Mouse (Mus musculus) forebrain, embryonic 14.5 days (tissue): ENCODE measurements around the gene Exoc7. TPM values are rescaled to one million over a fixed set of nuclear protein-coding genes. Genes with fewer than 3 reads are reported as not detected.

Experiments used
- ATAC-seq: fragments of 200-750 bp; cut with Nextera tagmentation; 2 replicates; pipeline ENCODE4 v1.8.0; 2017; ENCODE audit warnings: mild to moderate bottlenecking, moderate library complexity
- DNase-seq: peaks from one replicate; pipeline ENCODE4 v3.0.0-alpha.2; 2015; ENCODE audit warnings: low spot score
- H3K27ac ChIP-seq: fragments of 300-500 bp; sonication (generic); 2 replicates; pipeline ENCODE4 v1.5.1; 2014; ENCODE audit warnings: low read depth, mild to moderate bottlenecking, control low read depth, low read length, moderate library complexity
- H3K27me3 ChIP-seq: fragments of 300-500 bp; sonication (generic); replicated peaks from 2 replicates; pipeline ENCODE4 v1.6.1; 2014; ENCODE audit warnings: low read length, control low read depth, mixed read lengths; ENCODE audit not compliant: control insufficient read depth, insufficient read depth
- H3K36me3 ChIP-seq: fragments of 300-500 bp; sonication (generic); 2 replicates; pipeline ENCODE4 v1.6.1; 2014; ENCODE audit warnings: low read length, control low read depth; ENCODE audit not compliant: control insufficient read depth, insufficient read depth
- H3K4me1 ChIP-seq: fragments of 300-500 bp; sonication (generic); 2 replicates; pipeline ENCODE4 v1.6.1; 2014; ENCODE audit warnings: antibody characterized with exemption, low read length, control low read depth; ENCODE audit not compliant: control insufficient read depth, insufficient read depth
- H3K4me2 ChIP-seq: fragments of 300-500 bp; sonication (generic); 2 replicates; pipeline ENCODE4 v1.6.1; 2014; ENCODE audit warnings: mild to moderate bottlenecking, control low read depth, low read length
- H3K4me3 ChIP-seq: fragments of 300-500 bp; sonication (generic); 2 replicates; pipeline ENCODE4 v1.5.1; 2014; ENCODE audit warnings: low read depth, low read length, control low read depth
- H3K9ac ChIP-seq: fragments of 300-500 bp; sonication (generic); 2 replicates; pipeline ENCODE4 v1.6.1; 2014; ENCODE audit warnings: mild to moderate bottlenecking, low read length, control low read depth, moderate library complexity
- H3K9me3 ChIP-seq: fragments of 300-500 bp; sonication (generic); replicated peaks from 2 replicates; pipeline ENCODE4 v1.6.1; 2016; ENCODE audit warnings: low read length, control low read depth, mixed read lengths; ENCODE audit not compliant: control insufficient read depth
- WGBS: fragments of 180-500 bp; shearing (Covaris S2); extraction: QIAGEN DNeasy Blood & Tissue Kit; methylation state at CpG from one replicate; pipeline ENCODE4 v1.1.7; 2014; 5-methylcytosine and 5-hydroxymethylcytosine counted together
- polyA plus RNA-seq: library from polyadenylated mRNA; unstranded; fragments of >200 nt; fragmentation: Nextera tagmentation; extraction: Ambion mirVana; gene quantifications from 2 replicates; pipeline ENCODE4 v1.2.1, GENCODE M21; 2014

The Exoc7 gene
- polyA plus RNA-seq, 1 experiment from 2014 or later: 107 TPM

- DNase-seq: no peak
- Histone ChIP-seq H3K9ac (peak overlapping the region; percentile 65), H3K4me3 (no peak overlapping the region), H3K4me2 (peak overlapping the region; percentile 99), H3K9me3 (no peaks in the 10 kb centered on the region), H3K27ac (no peak overlapping the region), H3K4me1 (peaks cover 43% of the 10 kb centered on the region), H3K36me3 (peaks cover 26% of the 10 kb centered on the region), H3K27me3 (peaks cover 8% of the 10 kb centered on the region)
- 73% methylated on average over 4 of the region's 4 CpGs for WGBS
- ATAC-seq: no peak
These were observed 29.4 kb upstream of the Exoc7 start for GRCm38 (mm10) chr11:116336393-116336792.

GRCm38 (mm10) chr11:116335244-116336036, 28.4 kb upstream of the Exoc7 start, which contains the start of gene Foxj1:
Gene Foxj1, minus strand, starts transcription at chr11:116335399.
- Histone ChIP-seq H3K4me1 (peaks cover 50% of the 10 kb centered on the region), H3K4me3 (peak within 1 kb of the TSS; percentile 44), H3K4me2 (peak within 1 kb of the TSS; percentile 99), H3K27ac (peak within 1 kb of the TSS; percentile 60), H3K36me3 (peaks cover 23% of the 10 kb centered on the region), H3K27me3 (peaks cover 8% of the 10 kb centered on the region), H3K9me3 (no peaks in the 10 kb centered on the region), H3K9ac (peak within 1 kb of the TSS; percentile 65)
- ATAC-seq (peak; percentile 94), DNase-seq (peak; percentile 98)
- WGBS: under 1% methylated on average over 47 of the region's 61 CpGs

- Histone ChIP-seq H3K27ac (no peak overlapping the region), H3K4me3 (peak overlapping the region; percentile 44), H3K9me3 (no peaks in the 10 kb centered on the region), H3K4me2 (peak overlapping the region; percentile 99), H3K4me1 (peaks cover 57% of the 10 kb centered on the region), H3K36me3 (peaks cover 14% of the 10 kb centered on the region), H3K9ac (peak overlapping the region; percentile 43), H3K27me3 (peaks cover 8% of the 10 kb centered on the region)
- ATAC-seq (no peak), DNase-seq (no peak)
- 12% methylated on average over 26 of the region's 26 CpGs for WGBS
These were observed 27.4 kb upstream of the Exoc7 start for GRCm38 (mm10) chr11:116334417-116334782.

GRCm38 (mm10) chr11:116333526-116334416, 26.7 kb upstream of the Exoc7 start:
- peak overlapping the region; percentile 99 for H3K4me2 ChIP-seq
- WGBS: 26% methylated on average over 31 of the region's 31 CpGs
- ATAC-seq: no peak
- peaks cover 12% of the 10 kb centered on the region for H3K36me3 ChIP-seq
- H3K27ac ChIP-seq: no peak overlapping the region
- H3K27me3 ChIP-seq: peaks cover 8% of the 10 kb centered on the region
- DNase-seq: no peak
- peak overlapping the region; percentile 43 for H3K9ac ChIP-seq
- H3K4me3 ChIP-seq: peak overlapping the region; percentile 44
- H3K9me3 ChIP-seq: no peaks in the 10 kb centered on the region
- H3K4me1 ChIP-seq: peaks cover 62% of the 10 kb centered on the region

GRCm38 (mm10) chr11:116332983-116333270, 25.9 kb upstream of the Exoc7 start:
- 62% methylated on average over 3 of the region's 3 CpGs for WGBS
- Histone ChIP-seq H3K4me2 (peak overlapping the region; percentile 13; the same call in 1 of the 2 replicates), H3K9me3 (no peaks in the 10 kb centered on the region), H3K27ac (no peak overlapping the region), H3K4me3 (no peak overlapping the region), H3K27me3 (peaks cover 8% of the 10 kb centered on the region), H3K36me3 (peaks cover 4% of the 10 kb centered on the region; the same call in 1 of the 2 replicates), H3K4me1 (peaks cover 64% of the 10 kb centered on the region), H3K9ac (peak overlapping the region; percentile 3)
- no peak for ATAC-seq
- no peak for DNase-seq

GRCm38 (mm10) chr11:116332232-116332982, 25.4 kb upstream of the Exoc7 start:
- 33% methylated on average over 15 of the region's 19 CpGs for WGBS
- peak overlapping the region; percentile 19 for H3K4me2 ChIP-seq
- no peak overlapping the region for H3K4me3 ChIP-seq
- no peaks in the 10 kb centered on the region for H3K9me3 ChIP-seq
- peaks cover 64% of the 10 kb centered on the region for H3K4me1 ChIP-seq
- peak; percentile 27; the same call in 1 of the 2 replicates for ATAC-seq
- peak overlapping the region; percentile 3 for H3K9ac ChIP-seq
- peaks cover 8% of the 10 kb centered on the region for H3K27me3 ChIP-seq
- peak; percentile 79 for DNase-seq
- no peaks in the 10 kb centered on the region; the same call in 1 of the 2 replicates for H3K36me3 ChIP-seq
- peak overlapping the region; percentile 71 for H3K27ac ChIP-seq

- H3K9ac ChIP-seq: peak overlapping the region; percentile 40; the same call in 1 of the 2 replicates
These were observed 23.1 kb upstream of the Exoc7 start for GRCm38 (mm10) chr11:116330211-116330518.

GRCm38 (mm10) chr11:116329314-116330210, 22.5 kb upstream of the Exoc7 start:
- peaks cover 7% of the 10 kb centered on the region for H3K27me3 ChIP-seq
- H3K36me3 ChIP-seq: no peaks in the 10 kb centered on the region
- H3K4me1 ChIP-seq: peaks cover 48% of the 10 kb centered on the region
- no peaks in the 10 kb centered on the region for H3K9me3 ChIP-seq
- H3K4me2 ChIP-seq: no peak overlapping the region
- ATAC-seq (peak; percentile 88), DNase-seq (peak; percentile 90)
- H3K27ac ChIP-seq: peak overlapping the region; percentile 91
- peak overlapping the region; percentile 42 for H3K9ac ChIP-seq
- WGBS: 16% methylated on average over 17 of the region's 18 CpGs
- H3K4me3 ChIP-seq: no peak overlapping the region

More at GRCm38 (mm10) chr11:116330211-116330518, 23.1 kb upstream of the Exoc7 start:
- 29% methylated on average over 7 of the region's 7 CpGs for WGBS
- no peak overlapping the region for H3K4me2 ChIP-seq
- H3K4me1 ChIP-seq: peaks cover 52% of the 10 kb centered on the region
- DNase-seq (no peak), ATAC-seq (no peak; the same call in 1 of the 2 replicates)
- H3K4me3 ChIP-seq: no peak overlapping the region
- H3K36me3 ChIP-seq: no peaks in the 10 kb centered on the region
- H3K9me3 ChIP-seq: no peaks in the 10 kb centered on the region
- peak overlapping the region; percentile 91 for H3K27ac ChIP-seq
- peaks cover 8% of the 10 kb centered on the region for H3K27me3 ChIP-seq
